Comparison of ENCODE assay signal across 10 mouse cellular contexts in the genomic region with DNA sequence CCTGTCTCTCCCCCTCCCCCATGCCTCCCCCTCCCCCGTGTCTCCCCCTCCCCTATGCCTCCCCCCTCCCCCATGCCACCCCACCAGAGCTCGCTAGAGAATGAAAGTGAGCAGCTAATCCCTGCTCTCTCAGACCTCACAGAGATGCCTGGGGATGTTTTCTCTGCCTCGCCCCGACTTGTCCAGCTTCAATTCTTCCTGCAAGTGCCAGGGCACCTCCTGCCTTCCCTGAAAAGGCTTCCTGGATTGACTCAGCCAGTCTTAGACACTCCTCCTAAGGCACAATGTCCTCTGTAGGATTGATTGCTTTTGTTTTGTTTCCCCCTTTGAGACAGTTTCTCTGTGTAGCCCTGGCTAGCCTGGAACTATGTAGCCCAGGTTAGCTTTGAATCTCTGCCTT. TPM values are rescaled to one million over a fixed set of nuclear protein-coding genes. Genes with fewer than 3 reads are reported as not detected.
DNase-seq lines count a peak whose midpoint lies in the region; ATAC-seq and TF ChIP-seq lines count a peak whose summit lies in the region.
"Had no signal": no experiment of that assay in that cellular context is flagged by ENCODE, and none has a peak within 500 bp of the region (broad histone marks: within the 10 kb centered on the region; RNA-seq: fewer than 3 reads in every experiment).

A gene (minus strand): TSS at position 209 of the 400 bp plus-strand sequence.

- H3K9me3 ChIP-seq in intestine, embryonic 15.5 days = no peaks in the 10 kb centered on the region
- no peaks in the 10 kb centered on the region for H3K9me3 ChIP-seq in intestine, embryonic 16.5 days (ENCODE audit: control insufficient read depth, low read length)
- H3K9me3 ChIP-seq in liver, embryonic 12.5 days (replicated peaks) = no peaks in the 10 kb centered on the region

- H3K4me3 ChIP-seq in intestine, embryonic 15.5 days (replicated peaks) = no peak within 1 kb of the TSS
- no peak within 1 kb of the TSS for H3K4me3 ChIP-seq in intestine, embryonic 16.5 days (ENCODE audit: low read length)
- no peak within 1 kb of the TSS for H3K4me3 ChIP-seq in thymus, adult 2 months (ENCODE audit: control insufficient read depth, insufficient read depth, low read length)
- H3K4me3 ChIP-seq in liver, embryonic 12.5 days = no peak within 1 kb of the TSS

- H3K4me1 ChIP-seq in intestine, embryonic 15.5 days (replicated peaks) = peaks cover 20% of the 10 kb centered on the region
- H3K4me1 ChIP-seq in intestine, embryonic 16.5 days (ENCODE audit: control insufficient read depth, insufficient read depth, low read length) = peaks cover 19% of the 10 kb centered on the region
- H3K4me1 ChIP-seq in thymus, adult 2 months (replicated peaks; ENCODE audit: control insufficient read depth, insufficient read depth, low read length) = peaks cover 20% of the 10 kb centered on the region
- peaks cover 50% of the 10 kb centered on the region for H3K4me1 ChIP-seq in liver, embryonic 12.5 days

- no peak for TF ChIP-seq POLR2A in thymus, adult 2 months (IDR thresholded peaks at IDR 0.05; ENCODE audit: control insufficient read depth, extremely low read depth, insufficient read depth, low read length, poor library complexity)

- H3K27me3 ChIP-seq in intestine, embryonic 15.5 days (replicated peaks) = no peaks in the 10 kb centered on the region
- H3K27me3 ChIP-seq in intestine, embryonic 16.5 days (replicated peaks; ENCODE audit: control insufficient read depth, insufficient read depth, low read length) = no peaks in the 10 kb centered on the region
- H3K27me3 ChIP-seq in thymus, adult 2 months (ENCODE audit: control insufficient read depth, insufficient read depth, low read length) = no peaks in the 10 kb centered on the region
- H3K27me3 ChIP-seq in liver, embryonic 12.5 days (replicated peaks) = peaks cover 34% of the 10 kb centered on the region

- no peak within 1 kb of the TSS for H3K9ac ChIP-seq in intestine, embryonic 15.5 days
- no peak within 1 kb of the TSS for H3K9ac ChIP-seq in intestine, embryonic 16.5 days (ENCODE audit: low read depth, low read length)
- H3K9ac ChIP-seq in liver, embryonic 12.5 days = no peak within 1 kb of the TSS

- TF ChIP-seq CTCF in thymus, adult 2 months (IDR thresholded peaks at IDR 0.05; ENCODE audit: borderline replicate concordance, control insufficient read depth, extremely low read depth, insufficient read depth, low read length, poor library complexity) = no peak

- no peak for ATAC-seq in intestine, embryonic 15.5 days
- ATAC-seq in intestine, embryonic 16.5 days = no peak
- no peak for ATAC-seq in liver, embryonic 12.5 days

- DNase-seq in thymus, adult 2 months = no peak
- no peak for DNase-seq in thymus, postnatal 14 days
- no peak for DNase-seq in gonadal fat pad, adult 2 months (ENCODE audit: low read depth)
- no peak for DNase-seq in frontal cortex, postnatal 36 days (ENCODE audit: low spot score in 2 of 2)
- no peak for DNase-seq in gastrocnemius, postnatal 14 days
- DNase-seq: thymus, postnatal 25 days had no signal

- no peak within 1 kb of the TSS for H3K4me2 ChIP-seq in intestine, embryonic 15.5 days (replicated peaks)
- H3K4me2 ChIP-seq in intestine, embryonic 16.5 days (ENCODE audit: low read depth, low read length) = no peak within 1 kb of the TSS
- no peak within 1 kb of the TSS for H3K4me2 ChIP-seq in liver, embryonic 12.5 days

- no peaks in the 10 kb centered on the region for H3K36me3 ChIP-seq in intestine, embryonic 15.5 days
- H3K36me3 ChIP-seq in intestine, embryonic 16.5 days (ENCODE audit: control insufficient read depth, insufficient read depth, low read length) = no peaks in the 10 kb centered on the region
- no peaks in the 10 kb centered on the region for H3K36me3 ChIP-seq in thymus, adult 2 months (ENCODE audit: control insufficient read depth, insufficient read depth, low read length)
- H3K36me3 ChIP-seq in liver, embryonic 12.5 days = no peaks in the 10 kb centered on the region

- no peak within 1 kb of the TSS for H3K27ac ChIP-seq in intestine, embryonic 15.5 days
- no peak within 1 kb of the TSS for H3K27ac ChIP-seq in intestine, embryonic 16.5 days (ENCODE audit: low read length)
- H3K27ac ChIP-seq in thymus, adult 2 months (ENCODE audit: control insufficient read depth, insufficient read depth, low read length) = no peak within 1 kb of the TSS
- no peak within 1 kb of the TSS for H3K27ac ChIP-seq in liver, embryonic 12.5 days

- 9% methylated on average over 2 of the region's 4 CpGs for whole genome bisulfite sequencing in intestine, embryonic 15.5 days
- WGBS in intestine, embryonic 16.5 days = 20% methylated on average over 2 of the region's 4 CpGs
- 70% methylated on average over 2 of the region's 4 CpGs for WGBS in thymus, adult 2 months
- 31% methylated on average over 2 of the region's 4 CpGs for WGBS in liver, embryonic 12.5 days (ENCODE audit: insufficient replicate concordance)

- intact Hi-C loops in gastrocnemius, postnatal 14 days (cut with DNase I; ENCODE audit: low total_unique reads) = no loop called here

RNA-seq across cellular contexts. Expression of the gene that starts here (rescaled TPM):
- polyA plus RNA-seq in intestine, embryonic 15.5 days (2015; fragmentation: Nextera tagmentation; extraction: Ambion mirVana) = 9.7 and 10.3 TPM in 2 replicates
- 6.5 and 7.5 TPM in 2 replicates for polyA plus RNA-seq in intestine, embryonic 16.5 days (2015; fragmentation: Nextera tagmentation; extraction: Ambion mirVana)
- 18.7 and 19.5 TPM in 2 replicates for polyA plus RNA-seq in thymus, adult 2 months (2012; rRNA removed)
- polyA plus RNA-seq in gonadal fat pad, adult 2 months (2012; rRNA removed) = 20.6 and 26.5 TPM in 2 replicates
- 1 to 10 TPM; 2.3 to 2.5 TPM for total RNA-seq in gastrocnemius, postnatal 14 days (2021)
- 0.72 and 0.92 TPM in 2 replicates for polyA plus RNA-seq in liver, embryonic 12.5 days (2016; fragmentation: Nextera tagmentation; extraction: Ambion mirVana)
- total RNA-seq: neutrophil, adult 5-6 weeks had no signal
